Mouse (Mus musculus): ENCODE results near the gene Acad10. TPM values are rescaled to one million over a fixed set of nuclear protein-coding genes. Genes with fewer than 3 reads are reported as not detected.
"Not testable (repeated sequence)": the region's sequence is repeated elsewhere in the genome, so short reads cannot be mapped to it uniquely, and the experiment has no call there.

Gene Acad10
- total and polyA plus RNA-seq, 3 experiments, result 2.1 to 4.2 (median 2.7) TPM

DNA sequence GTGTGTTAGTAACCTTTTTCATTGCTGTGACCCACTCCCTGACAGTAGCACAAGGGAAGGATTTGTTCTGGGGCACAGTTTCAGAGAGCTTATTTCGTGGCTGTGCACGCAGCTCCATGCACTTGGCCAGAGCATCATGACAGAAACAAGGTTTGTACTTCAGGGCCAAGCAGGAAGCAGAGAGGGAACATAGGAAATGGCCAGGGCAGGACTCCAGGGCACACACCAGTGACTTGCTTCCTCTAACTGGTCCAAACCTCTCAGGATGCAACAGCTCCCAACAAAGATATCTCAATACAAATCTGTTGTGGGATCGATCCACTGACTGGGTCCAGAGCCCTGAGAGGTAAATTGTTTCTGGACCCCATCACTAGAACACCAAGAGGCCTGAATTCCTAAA lies 45.4 kb downstream of the Acad10 start:
- H3K27ac ChIP-seq (ENCODE audit: insufficient read depth, low read depth); H3K27me3 ChIP-seq (replicated peaks); H3K4me3 ChIP-seq (replicated peaks in 1 of 3; ENCODE audit: low read depth in 2 of 3, low read length in 2 of 3, poor library complexity in 1 of 3); dilution Hi-C loops (cut with MboI; ENCODE audit: extremely low pct_ligation_motif_present, extremely low pct_unique_long_range_greater_than_20kb, low sequenced_read_pairs); H3K79me2 ChIP-seq (replicated peaks; ENCODE audit: control insufficient read depth, extremely low read depth, insufficient read depth, poor library complexity, severe bottlenecking); H3K36me3 ChIP-seq (replicated peaks in 1 of 2; ENCODE audit: control insufficient read depth in 1 of 2, insufficient read depth in 1 of 2, low read length in 1 of 2); H3K4me2 ChIP-seq (ENCODE audit: insufficient read depth, low read depth, poor library complexity, severe bottlenecking); H3K9me3 ChIP-seq (replicated peaks; ENCODE audit: low read length); H3K9ac ChIP-seq (ENCODE audit: insufficient read depth, low read depth); DNase-seq (ENCODE audit: extremely low read depth); in situ Hi-C loops (cut with MboI; ENCODE audit: low pct_ligation_motif_present, low pct_unique_long_range_greater_than_20kb, low sequenced_read_pairs): not testable (repeated sequence)
- peaks cover 0 to 10% of the 10 kb centered on the region in 2 experiments; a peak in 3 of 4 replicates for H3K4me1 ChIP-seq (ENCODE audit: control insufficient read depth in 1 of 2, insufficient read depth in 2 of 2)

DNA sequence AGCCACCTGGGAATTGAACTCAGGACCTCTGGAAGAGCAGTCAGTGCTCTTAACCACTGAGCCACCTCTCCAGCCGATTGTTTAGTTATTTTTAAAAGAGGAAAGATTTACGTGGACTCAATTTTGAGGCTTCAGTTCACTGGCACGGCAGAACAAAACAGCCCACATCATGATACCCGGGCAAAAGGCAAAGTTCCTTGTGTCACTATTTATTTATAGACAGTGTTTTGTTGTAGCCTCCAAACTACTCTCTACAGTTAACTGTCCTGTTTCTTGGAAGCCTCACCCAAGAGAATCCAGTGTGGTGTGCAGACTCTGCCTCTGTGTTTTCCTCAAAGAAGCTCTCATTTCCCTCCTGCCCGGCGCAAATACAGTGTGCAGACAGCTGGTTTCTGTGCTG lies 48.3 kb downstream of the Acad10 start:
- Histone ChIP-seq H3K4me2 (ENCODE audit: insufficient read depth, low read depth, poor library complexity, severe bottlenecking) (no peak overlapping the region), H3K4me1 (ENCODE audit: control insufficient read depth in 1 of 2, insufficient read depth in 2 of 2) (peaks cover 6 to 8% of the 10 kb centered on the region in 2 experiments; a peak in 3 of 4 replicates), H3K36me3 (replicated peaks in 1 of 2; ENCODE audit: control insufficient read depth in 1 of 2, insufficient read depth in 1 of 2, low read length in 1 of 2) (peaks cover 0 to 8% of the 10 kb centered on the region in 2 experiments), H3K9me3 (replicated peaks; ENCODE audit: low read length) (no peaks in the 10 kb centered on the region), H3K79me2 (replicated peaks; ENCODE audit: control insufficient read depth, extremely low read depth, insufficient read depth, poor library complexity, severe bottlenecking) (no peaks in the 10 kb centered on the region), H3K4me3 (replicated peaks in 1 of 3; ENCODE audit: low read depth in 2 of 3, low read length in 2 of 3, poor library complexity in 1 of 3) (no peak overlapping the region), H3K27ac (ENCODE audit: insufficient read depth, low read depth) (no peak overlapping the region), H3K27me3 (replicated peaks) (no peaks in the 10 kb centered on the region), H3K9ac (ENCODE audit: insufficient read depth, low read depth) (no peak overlapping the region)
- dilution Hi-C loops (cut with MboI; ENCODE audit: extremely low pct_ligation_motif_present, extremely low pct_unique_long_range_greater_than_20kb, low sequenced_read_pairs), result no loop called here
- TF ChIP-seq RAD21 (IDR thresholded peaks at IDR 0.05; ENCODE audit: low read depth, low read length) (no peak), EP300 (IDR thresholded peaks at IDR 0.05; ENCODE audit: low read length) (no peak), ELF1 (IDR thresholded peaks at IDR 0.05; ENCODE audit: low read depth, low read length) (no peak), CHD1 (IDR thresholded peaks at IDR 0.05; ENCODE audit: low read depth, low read length) (no peak), MXI1 (IDR thresholded peaks at IDR 0.05; ENCODE audit: low read depth, low read length) (no peak), KAT2A (IDR thresholded peaks at IDR 0.05; ENCODE audit: insufficient replicate concordance, low read length) (no peak), POLR2AphosphoS2 (IDR thresholded peaks at IDR 0.05; ENCODE audit: low read depth, low read length) (no peak), NELFE (IDR thresholded peaks at IDR 0.05; ENCODE audit: low read depth, low read length) (no peak), ETS1 (conservative IDR thresholded peaks at IDR 0.05; ENCODE audit: low read depth, low read length) (no peak), E2F4 (IDR thresholded peaks at IDR 0.05; ENCODE audit: insufficient replicate concordance, low read depth, low read length) (no peak), USF1 (IDR thresholded peaks at IDR 0.05; ENCODE audit: low read depth, low read length) (no peak), RCOR1 (conservative IDR thresholded peaks at IDR 0.05; ENCODE audit: low read depth, low read length) (no peak), MAZ (IDR thresholded peaks at IDR 0.05; ENCODE audit: low read depth, low read length) (no peak), BHLHE40 (IDR thresholded peaks at IDR 0.05; ENCODE audit: low read depth, low read length) (no peak)
- in situ Hi-C loops (cut with MboI; ENCODE audit: low pct_ligation_motif_present, low pct_unique_long_range_greater_than_20kb, low sequenced_read_pairs), result no loop called here
- DNase-seq (ENCODE audit: extremely low read depth), result no peak

Measured in CH12.LX (cell line).